Mouse (Mus musculus) spleen, adult 2 months (tissue): ENCODE results near the gene Rala.

Source experiments
- CTCF ChIP-seq: fragments of 200-500 bp; IDR thresholded peaks from 2 replicates; pipeline ENCODE4 v1.5.1; 2011; ENCODE audit warnings: mild to moderate bottlenecking, inconsistent platforms; ENCODE audit not compliant: insufficient read depth, insufficient read length, insufficient replicate concordance; ENCODE audit errors: extremely low read depth
- POLR2A ChIP-seq: fragments of 200-500 bp; IDR thresholded peaks from 2 replicates; pipeline ENCODE4 v1.6.1; 2011; ENCODE audit warnings: low read depth, low read length, inconsistent platforms

GRCm38 (mm10) chr13:17949555-17949954 is 5.5 kb upstream of the Rala start:
- no peak for TF ChIP-seq CTCF
- no peak for TF ChIP-seq POLR2A
